ENCODE assay signal across 15 mouse cellular contexts in the genomic region with DNA sequence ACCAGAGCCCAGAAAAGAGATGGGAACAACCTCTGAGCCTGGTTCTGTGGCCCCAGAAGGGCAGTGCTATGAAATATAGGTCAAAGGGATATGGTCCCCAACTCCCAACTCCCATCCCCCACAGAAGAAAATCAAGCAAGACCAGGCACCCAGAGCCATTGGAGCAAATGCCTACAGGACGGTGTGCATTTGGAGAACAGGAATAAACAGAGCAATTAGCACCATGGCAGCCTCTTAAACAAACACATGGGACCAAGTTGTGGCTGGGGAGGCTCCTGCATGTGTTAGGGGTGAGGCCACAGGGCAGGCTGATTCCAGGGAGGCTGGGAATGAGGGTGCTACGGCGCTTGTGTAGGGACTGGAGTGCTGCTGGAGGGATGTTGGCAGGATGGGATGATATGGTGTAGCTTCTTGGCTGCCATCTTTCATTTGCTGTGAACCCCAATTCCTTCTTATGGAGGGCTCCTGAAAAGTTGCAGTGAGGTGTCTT. TPM values are rescaled to one million over a fixed set of nuclear protein-coding genes. Genes with fewer than 3 reads are reported as not detected.
DNase-seq lines count a peak whose midpoint lies in the region; ATAC-seq and TF ChIP-seq lines count a peak whose summit lies in the region.
"Had no signal": no experiment of that assay in that cellular context is flagged by ENCODE, and none has a peak within 500 bp of the region (broad histone marks: within the 10 kb centered on the region; RNA-seq: fewer than 3 reads in every experiment).

No protein-coding gene starts in this region.

- H3K9me3 ChIP-seq in hindbrain, embryonic 13.5 days: no peaks in the 10 kb centered on the region
- H3K9me3 ChIP-seq in midbrain, embryonic 14.5 days (ENCODE audit: control insufficient read depth, low read length): no peaks in the 10 kb centered on the region

- 62% methylated on average over 3 of the region's 3 CpGs for WGBS in heart, adult 2 months
- WGBS in hindbrain, embryonic 13.5 days: 56% methylated on average over 3 of the region's 3 CpGs
- 35% methylated on average over 3 of the region's 3 CpGs for WGBS in midbrain, embryonic 14.5 days

- no peak for TF ChIP-seq CTCF in heart, adult 2 months (IDR thresholded peaks at IDR 0.05)

- DNase-seq in heart, adult 2 months: no peak
- no peak for DNase-seq in heart, postnatal 14 days
- no peak for DNase-seq in midbrain, embryonic 14.5 days
- no peak for DNase-seq in testis, postnatal 10 days (ENCODE audit: low spot score)
- no peak for DNase-seq in lung, postnatal 36 days
- DNase-seq: cerebellum, adult 11-12 months; gastrocnemius, postnatal 25 days; kidney, adult 2 months; left cerebral cortex, postnatal 4 days; liver, postnatal 0 days; right cerebral cortex, adult 18-20 months; thymus, adult 2 months had no signal

- H3K27ac ChIP-seq in heart, adult 2 months: peak overlapping the region; percentile 43; the same call in 1 of the 2 replicates
- H3K27ac ChIP-seq in brown adipose tissue, adult 24 weeks (replicated peaks; ENCODE audit: low read depth, low read length): peak overlapping the region; percentile 41
- peak overlapping the region; percentile 85 for H3K27ac ChIP-seq in hindbrain, embryonic 13.5 days
- H3K27ac ChIP-seq in midbrain, embryonic 14.5 days (replicated peaks; ENCODE audit: low read depth, low read length): peak overlapping the region; percentile 86

- H3K27me3 ChIP-seq in heart, adult 2 months (ENCODE audit: control insufficient read depth, insufficient read depth, low read length): no peaks in the 10 kb centered on the region
- peaks cover 48% of the 10 kb centered on the region for H3K27me3 ChIP-seq in hindbrain, embryonic 13.5 days
- H3K27me3 ChIP-seq in midbrain, embryonic 14.5 days (ENCODE audit: control insufficient read depth, insufficient read depth, low read length): no peaks in the 10 kb centered on the region

- H3K4me3 ChIP-seq in heart, adult 2 months: no peak overlapping the region
- H3K4me3 ChIP-seq in brown adipose tissue, adult 24 weeks (ENCODE audit: insufficient read depth, low read depth, low read length): no peak overlapping the region
- H3K4me3 ChIP-seq in hindbrain, embryonic 13.5 days: no peak overlapping the region
- H3K4me3 ChIP-seq in midbrain, embryonic 14.5 days (replicated peaks; ENCODE audit: low read depth, low read length): no peak overlapping the region

- no peak overlapping the region for H3K9ac ChIP-seq in heart, adult 2 months (ENCODE audit: low read depth, low read length)
- H3K9ac ChIP-seq in hindbrain, embryonic 13.5 days: no peak overlapping the region; the same call in 1 of the 2 replicates
- no peak overlapping the region for H3K9ac ChIP-seq in midbrain, embryonic 14.5 days (replicated peaks; ENCODE audit: low read length)
- H3K9ac ChIP-seq: liver, postnatal 0 days had no signal

- H3K4me2 ChIP-seq in hindbrain, embryonic 13.5 days: no peak overlapping the region
- peak overlapping the region; percentile 19; the same call in 1 of the 2 replicates for H3K4me2 ChIP-seq in midbrain, embryonic 14.5 days (ENCODE audit: low read length)

- H3K79me2 ChIP-seq in heart, adult 2 months (replicated peaks; ENCODE audit: control insufficient read depth, insufficient read depth, low read length): no peaks in the 10 kb centered on the region

- TF ChIP-seq POLR2A in heart, adult 2 months (IDR thresholded peaks at IDR 0.05; ENCODE audit: insufficient read depth, low read depth, low read length): no peak

- no peak for TF ChIP-seq EP300 in heart, adult 2 months (IDR thresholded peaks at IDR 0.05; ENCODE audit: insufficient read depth, low read depth, low read length)

- peak; percentile 23; the same call in 1 of the 2 replicates for ATAC-seq in hindbrain, embryonic 13.5 days (ENCODE audit: low FRiP score)
- ATAC-seq in midbrain, embryonic 14.5 days (ENCODE audit: low FRiP score, low TSS enrichment): peak; percentile 1; the same call in 1 of the 2 replicates
- ATAC-seq: liver, postnatal 0 days had no signal

- no peaks in the 10 kb centered on the region for H3K36me3 ChIP-seq in heart, adult 2 months (ENCODE audit: control insufficient read depth, insufficient read depth, low read length)
- no peaks in the 10 kb centered on the region for H3K36me3 ChIP-seq in hindbrain, embryonic 13.5 days
- H3K36me3 ChIP-seq in midbrain, embryonic 14.5 days (ENCODE audit: control insufficient read depth, insufficient read depth, low read length): no peaks in the 10 kb centered on the region

- intact Hi-C loops in heart, adult 2 months (cut with DNase I): no loop called here
- intact Hi-C loops in heart, postnatal 14 days (cut with DNase I): no loop called here

- peaks cover 1% of the 10 kb centered on the region; the same call in 1 of the 2 replicates for H3K4me1 ChIP-seq in heart, adult 2 months (ENCODE audit: control insufficient read depth, insufficient read depth, low read length)
- peaks cover 35% of the 10 kb centered on the region for H3K4me1 ChIP-seq in brown adipose tissue, adult 24 weeks (ENCODE audit: control insufficient read depth, insufficient read depth, insufficient read length, low read length)
- H3K4me1 ChIP-seq in hindbrain, embryonic 13.5 days (replicated peaks): peaks cover 32% of the 10 kb centered on the region
- H3K4me1 ChIP-seq in midbrain, embryonic 14.5 days (ENCODE audit: control insufficient read depth, insufficient read depth, low read length): peaks cover 43% of the 10 kb centered on the region

RNA-seq across cellular contexts. Expression of a gene that starts 22.2 kb away (rescaled TPM):
- total RNA-seq in heart, adult 2 months (2021): 1 to 10 TPM; 2.0 to 2.8 TPM
- 8.1 and 8.6 TPM in 2 replicates for polyA plus RNA-seq in heart, adult 2 months (2012; rRNA removed)
- 1 to 10 TPM; 1.8 to 2.6 TPM for total RNA-seq in heart, postnatal 14 days (2021)
- 18.5 and 30.3 TPM in 2 replicates for polyA plus RNA-seq in brown adipose tissue, adult 24 weeks (2012; ENCODE audit: insufficient read depth, insufficient read length, missing spikeins)
- polyA plus RNA-seq in hindbrain, embryonic 13.5 days (2015; fragmentation: Nextera tagmentation; extraction: Ambion mirVana): 42.8 and 49.8 TPM in 2 replicates
- 170 and 189 TPM in 2 replicates for polyA plus RNA-seq in midbrain, embryonic 14.5 days (2014; fragmentation: Nextera tagmentation; extraction: Ambion mirVana)
- total RNA-seq: MEL had no signal
